Mouse (Mus musculus): ENCODE measurements around the gene Gm20865.
"Not testable (repeated sequence)": the region's sequence is repeated elsewhere in the genome, so short reads cannot be mapped to it uniquely, and the experiment has no call there.

Gene Gm20865

DNA sequence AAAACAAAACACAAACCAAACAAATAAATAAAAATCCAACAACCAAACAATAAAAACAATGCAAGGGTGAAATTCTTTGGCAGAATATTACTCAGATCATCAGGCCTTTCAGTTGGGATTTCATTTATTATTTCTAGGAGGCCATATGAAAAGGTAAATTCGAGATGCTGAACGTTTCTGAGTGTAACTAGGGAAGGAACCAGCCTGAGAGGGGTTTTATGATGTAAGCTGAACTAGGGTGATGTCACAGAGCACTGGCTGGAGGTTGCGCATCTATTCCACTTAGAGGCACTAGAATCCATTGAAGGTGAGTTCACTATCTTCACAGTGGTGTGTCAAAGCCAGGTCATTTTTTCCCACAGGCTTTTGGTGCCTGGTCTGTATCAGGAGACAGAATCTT lies at the start of gene Gm20865:
TSS of gene Gm20865 (plus strand) at position 301 of the 400 bp plus-strand sequence.
- DNase-seq (ENCODE audit: low read depth, low spot score) = not testable (repeated sequence)

All from retina, adult 2 months (tissue).